Mouse (Mus musculus): ENCODE results near the gene Galnt5. TPM values are rescaled to one million over a fixed set of nuclear protein-coding genes. Genes with fewer than 3 reads are reported as not detected.

The Galnt5 gene
- total RNA-seq (2015; ENCODE audit: low replicate concordance) (not detected in 2 replicates), total RNA-seq (2017; ENCODE audit: low replicate concordance) (0.28 TPM in 1 of 2 replicates, not detected in the other)

GRCm38 (mm10) chr2:57997752-57998430 lies at the start of gene Galnt5:
TSS of gene Galnt5 (plus strand) at chr2:57997884.
- ATAC-seq (replicated peaks; ENCODE audit: low FRiP score, poor library complexity, severe bottlenecking) = no peak

- ATAC-seq (replicated peaks; ENCODE audit: low FRiP score, poor library complexity, severe bottlenecking) = no peak
Observed at GRCm38 (mm10) chr2:57951620-57952019, 46.1 kb upstream of the Galnt5 start.

GRCm38 (mm10) chr2:57960786-57961185 lies 36.9 kb upstream of the Galnt5 start:
- ATAC-seq (replicated peaks; ENCODE audit: low FRiP score, poor library complexity, severe bottlenecking) = no peak

- ATAC-seq (replicated peaks; ENCODE audit: low FRiP score, poor library complexity, severe bottlenecking) = no peak
Observed at GRCm38 (mm10) chr2:57982248-57982647, 15.4 kb upstream of the Galnt5 start.

GRCm38 (mm10) chr2:57991084-57991483 lies 6.6 kb upstream of the Galnt5 start:
- ATAC-seq (replicated peaks; ENCODE audit: low FRiP score, poor library complexity, severe bottlenecking) = no peak

- ATAC-seq (replicated peaks; ENCODE audit: low FRiP score, poor library complexity, severe bottlenecking) = no peak
Observed at GRCm38 (mm10) chr2:58001497-58001896, 3.8 kb downstream of the Galnt5 start.

- ATAC-seq (replicated peaks; ENCODE audit: low FRiP score, poor library complexity, severe bottlenecking) = no peak
Observed at GRCm38 (mm10) chr2:58007081-58007480, 9.4 kb downstream of the Galnt5 start.

- no peak for ATAC-seq (replicated peaks; ENCODE audit: low FRiP score, poor library complexity, severe bottlenecking)
Observed at GRCm38 (mm10) chr2:58023556-58023955, 25.9 kb downstream of the Galnt5 start.

GRCm38 (mm10) chr2:58026740-58027139 lies 29.1 kb downstream of the Galnt5 start:
- ATAC-seq (replicated peaks; ENCODE audit: low FRiP score, poor library complexity, severe bottlenecking) = no peak

- ATAC-seq (replicated peaks; ENCODE audit: low FRiP score, poor library complexity, severe bottlenecking) = no peak
Observed at GRCm38 (mm10) chr2:58029404-58029803, 31.7 kb downstream of the Galnt5 start.

GRCm38 (mm10) chr2:58031431-58031830 lies 33.7 kb downstream of the Galnt5 start:
- no peak for ATAC-seq (replicated peaks; ENCODE audit: low FRiP score, poor library complexity, severe bottlenecking)

GRCm38 (mm10) chr2:58035635-58036034 lies 38.0 kb downstream of the Galnt5 start:
- no peak for ATAC-seq (replicated peaks; ENCODE audit: low FRiP score, poor library complexity, severe bottlenecking)

GRCm38 (mm10) chr2:58036926-58037325 lies 39.2 kb downstream of the Galnt5 start:
- ATAC-seq (replicated peaks; ENCODE audit: low FRiP score, poor library complexity, severe bottlenecking) = no peak

- ATAC-seq (replicated peaks; ENCODE audit: low FRiP score, poor library complexity, severe bottlenecking) = no peak
Observed at GRCm38 (mm10) chr2:58041867-58042266, 44.2 kb downstream of the Galnt5 start.

- no peak for ATAC-seq (replicated peaks; ENCODE audit: low FRiP score, poor library complexity, severe bottlenecking)
Observed at GRCm38 (mm10) chr2:58052821-58053581, 55.3 kb downstream of the Galnt5 start, which contains the start of gene Ermn. TSS of gene Ermn (minus strand) at chr2:58052864.

GRCm38 (mm10) chr2:58055383-58055782 lies 57.7 kb downstream of the Galnt5 start:
- no peak for ATAC-seq (replicated peaks; ENCODE audit: low FRiP score, poor library complexity, severe bottlenecking)

GRCm38 (mm10) chr2:58079849-58080248 lies 82.2 kb downstream of the Galnt5 start:
- no peak for ATAC-seq (replicated peaks; ENCODE audit: low FRiP score, poor library complexity, severe bottlenecking)

GRCm38 (mm10) chr2:58086420-58086819 lies 88.7 kb downstream of the Galnt5 start:
- ATAC-seq (replicated peaks; ENCODE audit: low FRiP score, poor library complexity, severe bottlenecking) = no peak

GRCm38 (mm10) chr2:58094818-58095217 lies 97.1 kb downstream of the Galnt5 start:
- no peak for ATAC-seq (replicated peaks; ENCODE audit: low FRiP score, poor library complexity, severe bottlenecking)

Data from erythroblast, adult 5-6 weeks (primary cell).